In genomic region chr6:85193381-85194318, GRCm38 (mm10) we compare ENCODE assay signal across 13 mouse cellular contexts. TPM values are rescaled to one million over a fixed set of nuclear protein-coding genes. Genes with fewer than 3 reads are reported as not detected.
DNase-seq lines count a peak whose midpoint lies in the region; ATAC-seq and TF ChIP-seq lines count a peak whose summit lies in the region.
"Had no signal": no experiment of that assay in that cellular context is flagged by ENCODE, and none has a peak within 500 bp of the region (broad histone marks: within the 10 kb centered on the region; RNA-seq: fewer than 3 reads in every experiment).

No protein-coding gene starts in this region.

- WGBS in embryonic facial prominence, embryonic 15.5 days = 9% methylated on average over 28 of the region's 29 CpGs
- 3% methylated on average over 29 of the region's 29 CpGs for WGBS in limb, embryonic 10.5 days
- 7% methylated on average over 29 of the region's 29 CpGs for WGBS in thymus, adult 2 months
- 5% methylated on average over 29 of the region's 29 CpGs for WGBS in liver, embryonic 12.5 days (ENCODE audit: insufficient replicate concordance)

- peaks cover 84% of the 10 kb centered on the region for H3K27me3 ChIP-seq in embryonic facial prominence, embryonic 15.5 days
- H3K27me3 ChIP-seq in limb, embryonic 10.5 days (ENCODE audit: low read depth, poor library complexity, severe bottlenecking) = peaks cover 98% of the 10 kb centered on the region
- peaks cover 14% of the 10 kb centered on the region for H3K27me3 ChIP-seq in thymus, adult 2 months (ENCODE audit: control insufficient read depth, insufficient read depth, low read length)
- peaks cover 93% of the 10 kb centered on the region for H3K27me3 ChIP-seq in liver, embryonic 12.5 days (replicated peaks)

- no peak overlapping the region for H3K27ac ChIP-seq in layer of hippocampus, adult 2 months
- no peak overlapping the region for H3K27ac ChIP-seq in embryonic facial prominence, embryonic 15.5 days (replicated peaks)
- H3K27ac ChIP-seq in limb, embryonic 10.5 days = no peak overlapping the region
- no peak overlapping the region for H3K27ac ChIP-seq in thymus, adult 2 months (ENCODE audit: control insufficient read depth, insufficient read depth, low read length)
- no peak overlapping the region for H3K27ac ChIP-seq in liver, embryonic 12.5 days

- H3K4me1 ChIP-seq in embryonic facial prominence, embryonic 15.5 days = peaks cover 23% of the 10 kb centered on the region
- H3K4me1 ChIP-seq in limb, embryonic 10.5 days = peaks cover 24% of the 10 kb centered on the region
- peaks cover 6% of the 10 kb centered on the region; the same call in 1 of the 2 replicates for H3K4me1 ChIP-seq in thymus, adult 2 months (replicated peaks; ENCODE audit: control insufficient read depth, insufficient read depth, low read length)
- H3K4me1 ChIP-seq in liver, embryonic 12.5 days = no peaks in the 10 kb centered on the region

- DNase-seq in layer of hippocampus, adult 2 months (ENCODE audit: low spot score in 2 of 2) = no peak
- no peak for DNase-seq in layer of hippocampus, adult 8-10 months (ENCODE audit: low spot score in 2 of 2)
- peak; percentile 52 for DNase-seq in limb, embryonic 10.5 days (ENCODE audit: low spot score)
- DNase-seq in thymus, adult 2 months = peak; percentile 56
- DNase-seq in adrenal gland, postnatal 10 days = no peak
- no peak for DNase-seq in spleen, postnatal 14 days (ENCODE audit: low spot score in 2 of 2)
- DNase-seq: cerebellum, adult 9-10 months; gastrocnemius, postnatal 10 days; layer of hippocampus, adult 9-11 months had no signal

- no peak for TF ChIP-seq CTCF in layer of hippocampus, adult 2 months (conservative IDR thresholded peaks at IDR 0.05)
- no peak for TF ChIP-seq CTCF in thymus, adult 2 months (IDR thresholded peaks at IDR 0.05; ENCODE audit: borderline replicate concordance, control insufficient read depth, extremely low read depth, insufficient read depth, low read length, poor library complexity)

- H3K36me3 ChIP-seq in embryonic facial prominence, embryonic 15.5 days = no peaks in the 10 kb centered on the region
- H3K36me3 ChIP-seq in limb, embryonic 10.5 days = no peaks in the 10 kb centered on the region
- H3K36me3 ChIP-seq in thymus, adult 2 months (ENCODE audit: control insufficient read depth, insufficient read depth, low read length) = no peaks in the 10 kb centered on the region
- H3K36me3 ChIP-seq in liver, embryonic 12.5 days = no peaks in the 10 kb centered on the region

- peak overlapping the region; percentile 7; the same call in 1 of the 2 replicates for H3K4me3 ChIP-seq in layer of hippocampus, adult 2 months
- 0 out of 2 replicates have a peak overlapping the region, but pooled peaks have one; percentile 1 for H3K4me3 ChIP-seq in embryonic facial prominence, embryonic 15.5 days (replicated peaks)
- H3K4me3 ChIP-seq in limb, embryonic 10.5 days = peak overlapping the region; percentile 18; the same call in 1 of the 2 replicates
- H3K4me3 ChIP-seq in thymus, adult 2 months (ENCODE audit: control insufficient read depth, insufficient read depth, low read length) = no peak overlapping the region
- H3K4me3 ChIP-seq in liver, embryonic 12.5 days = no peak overlapping the region
- H3K4me3 ChIP-seq: megakaryocyte, embryonic 14.5 days had no signal

- H3K9ac ChIP-seq in embryonic facial prominence, embryonic 15.5 days = no peak overlapping the region
- no peak overlapping the region for H3K9ac ChIP-seq in liver, embryonic 12.5 days

- no peaks in the 10 kb centered on the region for H3K9me3 ChIP-seq in embryonic facial prominence, embryonic 15.5 days (replicated peaks)
- no peaks in the 10 kb centered on the region for H3K9me3 ChIP-seq in limb, embryonic 10.5 days (replicated peaks)
- no peaks in the 10 kb centered on the region for H3K9me3 ChIP-seq in liver, embryonic 12.5 days (replicated peaks)

- H3K4me2 ChIP-seq in embryonic facial prominence, embryonic 15.5 days (replicated peaks) = no peak overlapping the region
- no peak overlapping the region for H3K4me2 ChIP-seq in liver, embryonic 12.5 days

- TF ChIP-seq POLR2A in thymus, adult 2 months (IDR thresholded peaks at IDR 0.05; ENCODE audit: control insufficient read depth, extremely low read depth, insufficient read depth, low read length, poor library complexity) = no peak

- no peak; the same call in 1 of the 2 replicates for ATAC-seq in embryonic facial prominence, embryonic 15.5 days (ENCODE audit: insufficient number of reproducible peaks, low FRiP score, low TSS enrichment, low read depth)
- no peak for ATAC-seq in liver, embryonic 12.5 days

RNA-seq across cellular contexts. Expression of gene Emx1, which starts 6.4 kb away (rescaled TPM):
- 10 to 100 TPM; 15.9 to 20.2 TPM for total RNA-seq in layer of hippocampus, adult 2 months (2021)
- total RNA-seq in layer of hippocampus, adult 8-10 months (2022) = 10 to 100 TPM; 15.0 to 22.5 (median 17.5) TPM
- polyA plus RNA-seq in embryonic facial prominence, embryonic 15.5 days (2015; fragmentation: Nextera tagmentation; extraction: Ambion mirVana) = 0.21 and 0.45 TPM in 2 replicates
- polyA plus RNA-seq in limb, embryonic 10.5 days (2016; fragmentation: Nextera tagmentation; extraction: Ambion mirVana) = 1.8 and 3.9 TPM in 2 replicates
- 0.23 and 0.40 TPM in 2 replicates for polyA plus RNA-seq in thymus, adult 2 months (2012; rRNA removed)
- total RNA-seq in adrenal gland, postnatal 10 days (2021) = not detected
- polyA plus RNA-seq in liver, embryonic 12.5 days (2016; fragmentation: Nextera tagmentation; extraction: Ambion mirVana) = not detected in 2 replicates
- total RNA-seq: gastrocnemius, postnatal 10 days had no signal
- polyA plus RNA-seq: spleen, adult 2 months had no signal

RNA-seq across cellular contexts. Expression of gene Spr, which starts 56.1 kb away (rescaled TPM):
- total RNA-seq in layer of hippocampus, adult 2 months (2021) = 10 to 100 TPM; 44.5 to 48.2 TPM
- total RNA-seq in layer of hippocampus, adult 8-10 months (2022) = 10 to 100 TPM; 39.2 to 56.1 (median 48.4) TPM
- 51.1 and 52.5 TPM in 2 replicates for polyA plus RNA-seq in embryonic facial prominence, embryonic 15.5 days (2015; fragmentation: Nextera tagmentation; extraction: Ambion mirVana)
- polyA plus RNA-seq in limb, embryonic 10.5 days (2016; fragmentation: Nextera tagmentation; extraction: Ambion mirVana) = 52.5 and 64.9 TPM in 2 replicates
- 20.4 and 21.0 TPM in 2 replicates for polyA plus RNA-seq in thymus, adult 2 months (2012; rRNA removed)
- total RNA-seq in adrenal gland, postnatal 10 days (2021) = 10 to 100 TPM; 72.1 to 75.5 TPM
- polyA plus RNA-seq in liver, embryonic 12.5 days (2016; fragmentation: Nextera tagmentation; extraction: Ambion mirVana) = 31.9 and 32.3 TPM in 2 replicates

Comparison
In these comparisons a context has a peak if more than half of its experiments do, and no peak if none do; other contexts are left out.
1. DNase-seq: peak in limb, embryonic 10.5 days (single experiment) and thymus, adult 2 months (single experiment); none in layer of hippocampus, adult 2 months (0 of 2), layer of hippocampus, adult 8-10 months (0 of 2), adrenal gland, postnatal 10 days (single experiment) and spleen, postnatal 14 days (0 of 2).
2. H3K4me3 ChIP-seq: peak in layer of hippocampus, adult 2 months (single experiment), embryonic facial prominence, embryonic 15.5 days (single experiment) and limb, embryonic 10.5 days (single experiment); none in thymus, adult 2 months (single experiment) and liver, embryonic 12.5 days (single experiment).